Mouse (Mus musculus): Measurements from ENCODE around the gene Papolb. TPM values are rescaled to one million over a fixed set of nuclear protein-coding genes. Genes with fewer than 3 reads are reported as not detected.
A peak's percentile ranks its signal among the peaks of the same experiment; 100 is the strongest.

Papolb gene
- polyA plus RNA-seq, 1 experiment from 2014 or later, result 0.27 TPM

- H3K27me3 ChIP-seq (ENCODE audit: insufficient read depth, poor library complexity, severe bottlenecking), result peaks cover 26% of the 10 kb centered on the region; the same call in 1 of the 2 replicates
- peak overlapping the region; percentile 87; the same call in 1 of the 2 replicates for H3K27ac ChIP-seq
- DNase-seq (ENCODE audit: low spot score), result no peak
- no peaks in the 10 kb centered on the region for H3K36me3 ChIP-seq
- peaks cover 43% of the 10 kb centered on the region for H3K4me1 ChIP-seq (replicated peaks)
- no peak overlapping the region for H3K4me3 ChIP-seq
- WGBS, result 41% methylated on average over 9 of the region's 9 CpGs
- no peaks in the 10 kb centered on the region for H3K9me3 ChIP-seq
These were observed 19.6 kb upstream of the Papolb start for GRCm38 (mm10) chr5:142549441-142549840.

- H3K27ac ChIP-seq, result no peak overlapping the region
These were observed 17.2 kb upstream of the Papolb start for GRCm38 (mm10) chr5:142547066-142547465.

GRCm38 (mm10) chr5:142546344-142546743 is 16.5 kb upstream of the Papolb start:
- Histone ChIP-seq H3K27ac (peak overlapping the region; percentile 30), H3K9me3 (no peaks in the 10 kb centered on the region)
- DNase-seq (ENCODE audit: low spot score), result peak; percentile 30

More at GRCm38 (mm10) chr5:142547066-142547465, 17.2 kb upstream of the Papolb start:
- no peak for DNase-seq (ENCODE audit: low spot score)
- WGBS, result 72% methylated on average over 3 of the region's 3 CpGs
- H3K9me3 ChIP-seq, result no peaks in the 10 kb centered on the region
- no peaks in the 10 kb centered on the region for H3K36me3 ChIP-seq
- no peak overlapping the region for H3K4me3 ChIP-seq
- peaks cover 26% of the 10 kb centered on the region; the same call in 1 of the 2 replicates for H3K27me3 ChIP-seq (ENCODE audit: insufficient read depth, poor library complexity, severe bottlenecking)
- peaks cover 43% of the 10 kb centered on the region for H3K4me1 ChIP-seq (replicated peaks)

GRCm38 (mm10) chr5:142545014-142545795 is 15.3 kb upstream of the Papolb start:
- no peak for DNase-seq (ENCODE audit: low spot score)
- WGBS, result 78% methylated on average over 5 of the region's 5 CpGs
- Histone ChIP-seq H3K4me1 (replicated peaks) (peaks cover 32% of the 10 kb centered on the region), H3K27ac (0 out of 2 replicates have a peak overlapping the region, but pooled peaks have one; percentile 23), H3K36me3 (no peaks in the 10 kb centered on the region), H3K9me3 (no peaks in the 10 kb centered on the region), H3K4me3 (no peak overlapping the region), H3K27me3 (ENCODE audit: insufficient read depth, poor library complexity, severe bottlenecking) (peaks cover 24% of the 10 kb centered on the region; the same call in 1 of the 2 replicates)

More at GRCm38 (mm10) chr5:142546344-142546743, 16.5 kb upstream of the Papolb start:
- WGBS, result 5% methylated on average over 5 of the region's 5 CpGs
- H3K4me1 ChIP-seq (replicated peaks), result peaks cover 43% of the 10 kb centered on the region
- peaks cover 26% of the 10 kb centered on the region; the same call in 1 of the 2 replicates for H3K27me3 ChIP-seq (ENCODE audit: insufficient read depth, poor library complexity, severe bottlenecking)
- H3K36me3 ChIP-seq, result no peaks in the 10 kb centered on the region
- no peak overlapping the region for H3K4me3 ChIP-seq

GRCm38 (mm10) chr5:142537286-142537685 is 7.4 kb upstream of the Papolb start:
- 84% methylated on average over 3 of the region's 3 CpGs for WGBS
- no peak overlapping the region for H3K27ac ChIP-seq
- DNase-seq (ENCODE audit: low spot score), result no peak

GRCm38 (mm10) chr5:142535388-142535787 is 5.5 kb upstream of the Papolb start:
- Histone ChIP-seq H3K36me3 (no peaks in the 10 kb centered on the region), H3K4me3 (no peak overlapping the region), H3K27ac (no peak overlapping the region), H3K27me3 (ENCODE audit: insufficient read depth, poor library complexity, severe bottlenecking) (peaks cover 8% of the 10 kb centered on the region), H3K9me3 (no peaks in the 10 kb centered on the region), H3K4me1 (replicated peaks) (no peaks in the 10 kb centered on the region)
- 85% methylated on average over 4 of the region's 4 CpGs for WGBS
- no peak for DNase-seq (ENCODE audit: low spot score)

More at GRCm38 (mm10) chr5:142537286-142537685, 7.4 kb upstream of the Papolb start:
- no peaks in the 10 kb centered on the region for H3K4me1 ChIP-seq (replicated peaks)
- no peaks in the 10 kb centered on the region for H3K36me3 ChIP-seq
- no peaks in the 10 kb centered on the region for H3K9me3 ChIP-seq
- no peaks in the 10 kb centered on the region for H3K27me3 ChIP-seq (ENCODE audit: insufficient read depth, poor library complexity, severe bottlenecking)
- H3K4me3 ChIP-seq, result no peak overlapping the region

GRCm38 (mm10) chr5:142524711-142525464 is 5.0 kb downstream of the Papolb start:
- Histone ChIP-seq H3K27ac (no peak overlapping the region), H3K27me3 (ENCODE audit: insufficient read depth, poor library complexity, severe bottlenecking) (peaks cover 22% of the 10 kb centered on the region), H3K4me3 (no peak overlapping the region), H3K36me3 (no peaks in the 10 kb centered on the region), H3K9me3 (0 out of 2 replicates have a peak, but pooled peaks cover 3% of the 10 kb centered on the region), H3K4me1 (replicated peaks) (peaks cover 9% of the 10 kb centered on the region; the same call in 1 of the 2 replicates)
- DNase-seq (ENCODE audit: low spot score), result no peak
- 79% methylated on average over 8 of the region's 8 CpGs for WGBS

GRCm38 (mm10) chr5:142521195-142521866 is 8.5 kb downstream of the Papolb start:
- no peaks in the 10 kb centered on the region for H3K9me3 ChIP-seq
- WGBS, result 89% methylated on average over 11 of the region's 11 CpGs
- no peaks in the 10 kb centered on the region for H3K36me3 ChIP-seq

GRCm38 (mm10) chr5:142520360-142520759 is 9.5 kb downstream of the Papolb start:
- 80% methylated on average over 4 of the region's 4 CpGs for WGBS
- peaks cover 15% of the 10 kb centered on the region; the same call in 1 of the 2 replicates for H3K4me1 ChIP-seq (replicated peaks)
- H3K27ac ChIP-seq, result no peak overlapping the region
- H3K9me3 ChIP-seq, result no peaks in the 10 kb centered on the region
- no peak for DNase-seq (ENCODE audit: low spot score)
- no peaks in the 10 kb centered on the region for H3K36me3 ChIP-seq
- H3K4me3 ChIP-seq, result no peak overlapping the region
- H3K27me3 ChIP-seq (ENCODE audit: insufficient read depth, poor library complexity, severe bottlenecking), result no peaks in the 10 kb centered on the region

More at GRCm38 (mm10) chr5:142521195-142521866, 8.5 kb downstream of the Papolb start:
- Histone ChIP-seq H3K4me1 (replicated peaks) (peaks cover 17% of the 10 kb centered on the region; the same call in 1 of the 2 replicates), H3K27me3 (ENCODE audit: insufficient read depth, poor library complexity, severe bottlenecking) (no peaks in the 10 kb centered on the region), H3K27ac (0 out of 2 replicates have a peak overlapping the region, but pooled peaks have one; percentile 23), H3K4me3 (no peak overlapping the region)
- no peak for DNase-seq (ENCODE audit: low spot score)

- no peaks in the 10 kb centered on the region for H3K27me3 ChIP-seq (ENCODE audit: insufficient read depth, poor library complexity, severe bottlenecking)
- no peak overlapping the region for H3K4me3 ChIP-seq
- WGBS, result 72% methylated on average over 6 of the region's 6 CpGs
- H3K9me3 ChIP-seq, result no peaks in the 10 kb centered on the region
- no peak overlapping the region for H3K27ac ChIP-seq
- H3K36me3 ChIP-seq, result no peaks in the 10 kb centered on the region
- no peak for DNase-seq (ENCODE audit: low spot score)
- peaks cover 12% of the 10 kb centered on the region; the same call in 1 of the 2 replicates for H3K4me1 ChIP-seq (replicated peaks)
These were observed 10.9 kb downstream of the Papolb start for GRCm38 (mm10) chr5:142518973-142519372.

- Histone ChIP-seq H3K27me3 (ENCODE audit: insufficient read depth, poor library complexity, severe bottlenecking) (peaks cover 21% of the 10 kb centered on the region), H3K36me3 (no peaks in the 10 kb centered on the region), H3K27ac (no peak overlapping the region), H3K4me1 (replicated peaks) (peaks cover 17% of the 10 kb centered on the region), H3K4me3 (no peak overlapping the region), H3K9me3 (no peaks in the 10 kb centered on the region)
- no peak for DNase-seq (ENCODE audit: low spot score)
- 83% methylated on average over 4 of the region's 4 CpGs for WGBS
These were observed 17.8 kb downstream of the Papolb start for GRCm38 (mm10) chr5:142512112-142512511.

GRCm38 (mm10) chr5:142510061-142510414 is 19.8 kb downstream of the Papolb start:
- no peak overlapping the region for H3K4me3 ChIP-seq
- WGBS, result 55% methylated on average over 7 of the region's 7 CpGs
- H3K27ac ChIP-seq, result peak overlapping the region; percentile 75
- no peak for DNase-seq (ENCODE audit: low spot score)
- H3K9me3 ChIP-seq, result no peaks in the 10 kb centered on the region
- H3K36me3 ChIP-seq, result no peaks in the 10 kb centered on the region; the same call in 1 of the 2 replicates
- peaks cover 17% of the 10 kb centered on the region for H3K4me1 ChIP-seq (replicated peaks)
- peaks cover 21% of the 10 kb centered on the region for H3K27me3 ChIP-seq (ENCODE audit: insufficient read depth, poor library complexity, severe bottlenecking)

Measured in hindbrain, embryonic 10.5 days (tissue).